Mouse (Mus musculus) splenic B cell, adult 2 months (primary cell): ENCODE measurements around the gene Mark1.

Experiments used
- DNase-seq: peaks from one replicate; pipeline ENCODE4 v3.0.0-alpha.2; 2011; ENCODE audit warnings: low read depth, low spot score
- H3K27me3 ChIP-seq: 2 replicates; pipeline ENCODE4 v1.6.1; 2012; ENCODE audit warnings: mild to moderate bottlenecking, low read length, moderate library complexity, mixed read lengths; ENCODE audit not compliant: control insufficient read depth, poor library complexity, insufficient read depth, severe bottlenecking
- H3K36me3 ChIP-seq: 2 replicates; pipeline ENCODE4 v1.6.1; 2012; ENCODE audit warnings: mild to moderate bottlenecking, low read length, moderate library complexity, mixed read lengths; ENCODE audit not compliant: control insufficient read depth, poor library complexity, insufficient read depth, severe bottlenecking

Mark1 gene

DNA sequence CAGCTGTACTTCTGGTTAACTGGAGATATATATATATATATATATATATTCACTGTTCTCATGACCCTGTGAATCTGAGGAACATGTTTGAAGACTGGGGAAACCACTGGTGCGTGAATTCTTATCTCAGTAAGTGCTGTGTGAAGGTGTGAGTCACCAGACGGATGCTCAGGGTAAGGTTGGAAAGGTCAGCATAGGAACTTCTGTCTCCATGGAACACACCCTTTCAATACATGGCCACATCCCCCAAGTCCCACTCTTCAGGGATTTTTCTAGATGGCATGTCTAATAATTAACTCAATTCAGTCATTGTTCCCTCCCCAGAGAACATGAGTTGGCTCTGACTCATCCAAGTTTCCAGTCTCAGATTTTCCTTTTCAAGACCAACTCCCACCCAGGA is 137.8 kb downstream of the Mark1 start:
- Histone ChIP-seq H3K27me3 (no peaks in the 10 kb centered on the region), H3K36me3 (no peaks in the 10 kb centered on the region)
- DNase-seq: no peak

DNA sequence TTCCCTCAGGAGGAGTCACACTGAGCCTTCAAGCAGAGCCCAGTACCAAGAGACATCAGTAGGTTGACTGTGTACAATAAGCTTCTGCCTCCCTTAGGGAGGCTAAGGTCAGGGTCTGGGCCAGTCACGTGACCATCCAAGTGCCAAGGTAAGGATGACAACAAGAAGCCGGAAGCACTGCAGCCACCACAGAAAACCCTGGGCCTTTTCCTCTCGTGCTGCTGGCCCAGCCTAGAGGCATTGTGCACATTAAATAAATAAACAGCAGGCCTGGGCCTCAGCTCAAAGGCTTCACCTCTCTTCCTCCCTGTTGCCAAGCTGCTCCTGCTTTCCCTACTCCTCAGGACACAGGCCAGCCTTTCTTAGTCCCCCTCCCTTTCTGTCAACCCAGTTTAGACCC is 139.1 kb downstream of the Mark1 start:
- Histone ChIP-seq H3K27me3 (no peaks in the 10 kb centered on the region), H3K36me3 (no peaks in the 10 kb centered on the region)
- no peak for DNase-seq

DNA sequence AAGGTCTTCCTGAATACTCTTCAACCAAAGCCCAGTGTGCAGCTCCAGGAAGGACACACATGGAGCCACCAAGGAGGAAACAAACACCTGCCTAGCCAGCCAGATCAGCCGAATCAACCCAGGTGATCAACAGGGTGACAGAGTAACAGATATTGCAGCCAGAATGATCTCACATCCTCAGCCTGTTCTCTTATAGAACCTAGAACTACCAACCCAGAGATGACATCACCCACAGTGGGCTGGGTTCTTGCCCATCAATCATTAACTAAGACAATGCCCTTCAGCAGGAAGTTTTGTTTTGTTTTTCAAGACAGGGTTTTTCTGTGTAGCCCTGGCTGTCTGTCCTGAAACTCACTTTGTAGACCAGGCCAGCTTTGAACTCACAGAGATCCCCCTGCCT is 141.1 kb downstream of the Mark1 start:
- DNase-seq: no peak
- no peaks in the 10 kb centered on the region for H3K27me3 ChIP-seq
- no peaks in the 10 kb centered on the region for H3K36me3 ChIP-seq

DNA sequence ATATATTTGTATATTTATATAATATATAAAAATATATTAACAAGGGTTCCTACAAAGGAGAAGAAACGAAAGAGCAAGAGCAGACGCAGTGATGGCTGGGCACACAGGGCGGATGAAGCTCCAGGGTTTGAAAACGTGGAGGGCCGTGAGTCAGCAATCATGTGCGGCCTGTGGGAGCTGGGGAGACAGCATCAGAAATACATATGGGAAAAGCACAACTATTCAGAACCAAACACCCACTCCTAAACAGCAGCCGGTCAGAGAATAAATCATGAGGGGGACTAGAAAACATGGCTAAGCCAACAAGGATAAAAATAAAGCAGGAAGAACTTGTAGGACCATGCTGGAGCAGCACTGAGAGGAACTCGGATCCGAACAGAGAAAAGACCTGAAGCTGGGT is 142.2 kb downstream of the Mark1 start:
- no peaks in the 10 kb centered on the region for H3K27me3 ChIP-seq
- DNase-seq: no peak
- H3K36me3 ChIP-seq: no peaks in the 10 kb centered on the region

DNA sequence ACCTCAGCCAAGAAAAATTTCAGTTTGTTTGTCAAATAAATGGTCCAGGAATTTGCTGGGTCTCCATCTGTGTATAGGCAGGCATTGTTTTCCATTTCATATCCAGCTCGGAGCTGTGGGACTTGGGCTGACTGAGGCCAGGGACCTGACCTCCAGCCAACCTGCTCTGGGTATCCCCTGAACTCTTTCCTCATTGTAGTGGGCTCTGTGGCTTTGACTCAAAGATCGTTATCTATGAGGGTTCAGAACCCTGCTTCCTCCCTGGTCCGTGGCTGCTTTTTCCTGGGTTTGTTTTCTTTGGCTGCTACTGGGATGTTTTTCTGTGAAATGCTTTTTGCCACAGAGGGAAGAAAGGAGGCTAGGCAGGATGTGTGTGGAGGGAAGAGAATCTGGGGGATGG is 145.4 kb downstream of the Mark1 start:
- no peak for DNase-seq
- Histone ChIP-seq H3K36me3 (no peaks in the 10 kb centered on the region), H3K27me3 (no peaks in the 10 kb centered on the region)

DNA sequence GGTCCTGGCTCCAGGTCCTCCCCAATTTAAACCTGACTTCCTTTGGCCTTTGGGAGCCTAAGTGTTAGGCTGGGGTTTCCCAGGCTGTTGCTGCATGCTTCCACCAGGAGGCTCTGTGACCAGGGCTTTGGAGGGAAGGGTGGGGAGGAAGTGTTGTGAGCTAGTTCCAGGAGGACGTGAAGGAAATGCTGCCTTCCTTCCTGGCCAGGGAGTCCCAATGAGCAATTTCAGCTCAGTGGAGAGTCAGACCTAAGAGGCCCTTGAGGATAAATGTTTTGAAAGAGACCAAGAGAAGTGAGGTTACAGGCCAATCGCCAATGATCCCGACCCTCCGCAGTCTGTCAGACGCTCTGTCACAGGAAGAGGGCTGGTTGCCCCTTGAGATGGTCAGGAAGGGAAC is 146.0 kb downstream of the Mark1 start:
- H3K36me3 ChIP-seq: no peaks in the 10 kb centered on the region
- no peaks in the 10 kb centered on the region for H3K27me3 ChIP-seq
- DNase-seq: peak; percentile 26

DNA sequence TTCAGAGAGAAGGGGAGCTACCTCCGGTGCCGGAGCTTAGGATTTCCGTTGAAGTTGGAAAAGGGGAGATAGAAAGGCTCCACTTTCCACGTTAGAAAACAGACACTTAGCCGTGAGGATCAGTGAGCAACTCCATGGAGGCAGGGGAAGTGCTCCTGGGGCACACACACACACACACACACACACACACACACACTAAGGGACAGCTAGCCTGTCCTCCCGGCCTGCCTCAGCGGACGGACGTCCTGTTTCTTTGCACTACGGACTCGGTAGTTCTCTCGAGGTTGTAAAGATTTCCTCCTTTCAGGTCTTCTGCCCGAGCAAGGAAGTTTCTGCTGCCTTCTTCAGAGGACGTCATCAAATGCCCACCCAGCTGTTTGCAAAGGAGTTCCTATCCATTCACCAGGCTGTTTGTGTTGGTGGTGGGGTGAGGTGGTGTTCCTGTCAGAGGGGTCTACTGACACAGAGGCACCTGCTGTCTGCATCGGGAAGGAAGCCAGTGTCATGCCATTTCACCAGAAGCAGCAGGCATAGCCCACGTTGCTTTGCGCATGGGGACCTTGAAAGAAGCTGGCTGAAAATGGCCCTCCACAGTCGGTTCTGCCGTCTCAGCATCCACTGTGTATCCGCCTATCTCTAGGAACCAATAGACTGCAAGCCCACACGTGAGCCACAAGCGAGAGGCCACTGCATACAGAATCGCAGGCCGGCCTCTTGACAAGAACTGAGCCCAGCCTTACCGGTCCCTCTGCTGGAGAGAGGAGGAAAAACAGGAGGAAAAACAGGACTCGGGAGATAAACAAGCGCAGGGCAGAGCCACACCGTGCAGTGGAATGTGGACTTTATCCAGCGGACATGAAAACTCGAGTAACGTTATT is 147.4 kb downstream of the Mark1 start:
- DNase-seq: peak; percentile 76
- Histone ChIP-seq H3K27me3 (no peaks in the 10 kb centered on the region), H3K36me3 (no peaks in the 10 kb centered on the region)

DNA sequence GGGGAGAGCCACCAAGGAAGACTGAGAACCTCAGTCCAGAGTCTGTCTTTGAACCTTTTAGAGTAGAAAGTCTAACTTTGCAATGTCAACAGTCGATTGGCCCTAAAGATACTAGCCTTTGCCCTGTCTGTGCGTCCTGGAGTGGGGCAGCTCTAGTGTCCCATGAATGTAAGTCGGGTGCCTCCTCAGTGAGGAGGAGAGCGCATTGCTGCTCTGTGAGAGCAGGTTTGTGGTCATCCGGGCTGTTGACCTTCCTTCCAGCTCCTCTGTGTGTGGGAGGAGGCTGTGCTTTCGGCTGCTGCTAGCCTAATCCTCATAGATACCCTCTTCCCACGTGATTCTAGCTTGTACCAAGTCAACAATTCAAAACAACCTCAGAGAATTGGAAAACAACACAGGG is 148.2 kb downstream of the Mark1 start:
- DNase-seq: no peak
- Histone ChIP-seq H3K36me3 (no peaks in the 10 kb centered on the region), H3K27me3 (no peaks in the 10 kb centered on the region)

DNA sequence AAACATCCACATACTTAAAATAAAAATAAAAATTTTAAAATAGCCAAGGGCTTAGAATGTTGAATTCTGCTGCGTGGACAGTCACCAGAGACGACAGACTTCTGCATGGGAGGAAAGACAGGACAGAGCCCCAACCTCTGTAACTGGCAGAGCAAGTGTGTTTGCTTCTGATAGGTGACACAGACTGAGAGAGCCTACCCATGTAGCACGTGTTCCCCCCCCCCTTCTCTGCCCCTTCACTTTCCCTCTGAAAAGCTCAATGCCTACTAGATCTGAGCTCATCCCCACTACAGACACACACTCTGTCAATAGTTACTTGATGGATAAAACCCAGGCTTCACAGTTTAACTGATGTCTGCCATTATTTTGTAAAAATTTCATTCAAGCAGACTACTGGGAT is 152.4 kb downstream of the Mark1 start:
- no peak for DNase-seq
- H3K36me3 ChIP-seq: no peaks in the 10 kb centered on the region

More for the DNA sequence above, 152.4 kb downstream of the Mark1 start:
- H3K27me3 ChIP-seq: no peaks in the 10 kb centered on the region
